Mouse (Mus musculus): ENCODE measurements around the gene Accs. TPM values are rescaled to one million over a fixed set of nuclear protein-coding genes. Genes with fewer than 3 reads are reported as not detected.

The Accs gene
- total and polyA plus RNA-seq, 2 experiments from 2014 or later = 5.1 to 15.2 TPM

DNA sequence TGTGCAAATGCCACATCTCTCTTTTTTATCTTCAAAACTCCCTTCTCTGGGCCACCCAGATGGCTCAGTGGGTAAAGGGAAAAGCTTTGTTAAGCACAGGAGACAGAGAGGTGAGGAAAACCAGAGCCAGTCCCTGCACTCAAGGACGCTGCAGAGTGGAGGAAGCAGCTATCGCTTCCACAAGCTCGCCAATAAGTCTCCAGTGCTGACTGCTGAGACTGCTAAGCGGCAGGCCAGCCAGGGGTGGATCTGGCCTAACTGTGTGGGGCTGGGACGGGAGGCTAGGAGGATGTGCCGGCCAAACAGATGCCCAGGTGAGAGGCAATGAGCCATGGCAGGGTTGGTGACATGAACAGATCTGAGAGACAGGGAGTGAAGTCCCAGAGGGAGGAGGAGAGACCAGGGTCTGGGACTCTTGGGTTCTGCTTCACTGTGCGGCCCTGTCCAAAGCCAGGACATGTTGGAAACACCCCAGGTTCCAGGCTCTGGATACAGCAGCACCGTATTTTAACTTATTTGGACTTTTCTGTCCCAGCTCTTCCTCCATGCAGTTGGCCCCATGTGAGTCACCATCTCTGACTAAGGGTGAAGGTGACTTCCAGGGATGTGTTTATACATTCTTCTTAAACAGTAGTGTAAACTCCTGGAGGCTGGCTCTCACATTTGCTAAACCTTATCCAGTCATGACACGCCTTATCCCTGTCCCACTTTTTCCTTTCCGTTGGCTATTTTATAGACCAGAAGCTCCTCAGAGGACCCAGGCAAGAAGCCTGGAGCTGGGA, 36.5 kb upstream of the Accs start:
- no peaks in the 10 kb centered on the region for H3K36me3 ChIP-seq (ENCODE audit: insufficient read depth)
- WGBS = 75% methylated on average over 10 of the region's 10 CpGs
- no peak for TF ChIP-seq CTCF (IDR thresholded peaks at IDR 0.05; ENCODE audit: low read depth)
- no peak for DNase-seq
- no peaks in the 10 kb centered on the region for H3K9me3 ChIP-seq (ENCODE audit: low read length)
- H3K4me3 ChIP-seq (ENCODE audit: low read depth, low read length) = no peak overlapping the region
- no peak overlapping the region for H3K27ac ChIP-seq (ENCODE audit: low read depth, low read length)
- H3K4me2 ChIP-seq (ENCODE audit: low read depth) = no peak overlapping the region
- H3K4me1 ChIP-seq (ENCODE audit: insufficient read depth) = peaks cover 2% of the 10 kb centered on the region; the same call in 1 of the 2 replicates
- no peak for ATAC-seq
- no peak overlapping the region for H3K9ac ChIP-seq
- H3K27me3 ChIP-seq (ENCODE audit: insufficient read depth, low read length) = no peaks in the 10 kb centered on the region

DNA sequence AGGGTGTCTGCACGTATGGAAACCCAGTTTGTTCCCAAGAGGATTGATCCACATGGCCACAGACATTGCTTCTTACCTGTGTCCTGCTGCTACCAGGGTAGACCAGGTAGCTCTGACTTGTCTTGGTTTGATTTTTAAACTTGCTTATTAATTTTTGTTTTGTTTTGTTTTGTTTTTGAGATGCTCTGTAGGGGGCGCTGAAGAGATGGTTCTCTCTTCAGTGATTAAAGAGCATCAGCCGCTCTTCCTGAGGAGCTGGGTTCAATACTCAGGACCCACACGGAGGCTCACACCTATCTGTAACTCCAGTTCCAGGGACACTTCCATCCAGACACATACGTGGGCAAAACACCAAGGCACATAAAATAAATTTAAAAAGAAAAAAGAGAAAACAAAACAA, 33.3 kb upstream of the Accs start:
- no peak overlapping the region for H3K4me2 ChIP-seq (ENCODE audit: low read depth)
- WGBS = 52% methylated on average over 5 of the region's 5 CpGs
- ATAC-seq = no peak
- no peak for DNase-seq
- H3K4me3 ChIP-seq (ENCODE audit: low read depth, low read length) = no peak overlapping the region
- no peaks in the 10 kb centered on the region for H3K9me3 ChIP-seq (ENCODE audit: low read length)
- H3K36me3 ChIP-seq (ENCODE audit: insufficient read depth) = no peaks in the 10 kb centered on the region
- H3K9ac ChIP-seq = no peak overlapping the region
- TF ChIP-seq CTCF (IDR thresholded peaks at IDR 0.05; ENCODE audit: low read depth) = peak; percentile 17; the same call in 1 of the 2 replicates
- no peak overlapping the region for H3K27ac ChIP-seq (ENCODE audit: low read depth, low read length)
- no peaks in the 10 kb centered on the region for H3K4me1 ChIP-seq (ENCODE audit: insufficient read depth)
- no peaks in the 10 kb centered on the region for H3K27me3 ChIP-seq (ENCODE audit: insufficient read depth, low read length)

DNA sequence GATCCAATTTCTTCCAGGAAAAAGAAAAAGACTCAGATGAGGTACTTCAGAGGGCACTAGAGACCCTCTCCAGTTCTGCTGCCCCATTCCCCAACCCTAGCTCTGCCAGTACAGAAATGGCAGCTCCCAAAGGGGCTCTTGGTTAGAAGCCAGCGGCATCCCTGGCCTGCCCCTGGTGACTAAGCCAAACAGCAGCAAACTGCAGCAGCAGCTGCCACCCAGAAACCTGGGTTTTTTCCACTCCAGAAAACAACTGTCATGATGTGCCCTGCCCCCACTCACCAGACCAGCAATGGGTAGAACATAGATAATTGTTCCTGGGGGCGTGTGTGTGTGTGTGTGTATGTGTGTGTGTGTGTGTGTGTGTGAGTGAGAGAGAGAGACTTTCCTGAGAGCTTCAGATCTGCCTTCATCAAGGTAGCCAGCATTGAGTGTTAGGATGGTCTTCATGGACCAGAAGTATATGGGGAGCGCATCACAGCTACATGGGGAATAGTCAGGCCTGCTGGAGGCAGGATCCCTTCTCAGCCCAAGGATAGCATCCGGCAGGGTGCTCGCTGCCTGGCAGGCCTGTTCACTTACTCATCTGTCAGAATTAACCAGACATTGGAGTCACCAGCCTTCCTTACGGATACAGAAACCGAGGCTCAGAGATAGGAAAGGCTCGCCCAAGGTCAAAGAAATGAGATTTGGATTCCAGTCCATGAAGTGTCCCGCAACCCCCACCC, 32.1 kb upstream of the Accs start:
- no peak overlapping the region for H3K9ac ChIP-seq
- no peak overlapping the region for H3K4me2 ChIP-seq (ENCODE audit: low read depth)
- no peak overlapping the region for H3K27ac ChIP-seq (ENCODE audit: low read depth, low read length)
- no peak for TF ChIP-seq CTCF (IDR thresholded peaks at IDR 0.05; ENCODE audit: low read depth)
- 92% methylated on average over 9 of the region's 9 CpGs for WGBS
- H3K9me3 ChIP-seq (ENCODE audit: low read length) = no peaks in the 10 kb centered on the region
- H3K36me3 ChIP-seq (ENCODE audit: insufficient read depth) = no peaks in the 10 kb centered on the region
- no peak for ATAC-seq
- no peaks in the 10 kb centered on the region for H3K4me1 ChIP-seq (ENCODE audit: insufficient read depth)
- no peaks in the 10 kb centered on the region for H3K27me3 ChIP-seq (ENCODE audit: insufficient read depth, low read length)
- H3K4me3 ChIP-seq (ENCODE audit: low read depth, low read length) = no peak overlapping the region
- DNase-seq = no peak

DNA sequence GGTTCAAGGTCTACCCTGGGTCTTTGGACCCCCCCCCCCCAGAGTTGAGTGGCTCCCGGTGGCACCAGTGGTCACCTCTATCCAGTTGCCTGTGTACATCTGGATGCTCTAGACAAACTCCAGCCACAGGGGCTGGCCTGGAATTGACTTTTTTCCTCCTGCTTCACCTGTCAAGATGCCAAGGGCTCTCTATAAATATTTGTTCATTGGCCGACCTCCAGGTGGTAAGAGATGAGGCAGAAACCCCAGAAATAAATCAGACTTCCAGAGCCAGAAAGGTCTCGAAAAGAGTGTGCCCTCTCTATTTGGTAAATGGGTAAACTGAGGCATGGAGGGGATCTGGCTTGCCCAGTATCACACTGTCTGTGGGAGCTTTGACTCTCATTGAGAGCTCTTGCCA, 31.2 kb upstream of the Accs start:
- no peak for TF ChIP-seq CTCF (IDR thresholded peaks at IDR 0.05; ENCODE audit: low read depth)
- ATAC-seq = no peak
- DNase-seq = no peak

DNA sequence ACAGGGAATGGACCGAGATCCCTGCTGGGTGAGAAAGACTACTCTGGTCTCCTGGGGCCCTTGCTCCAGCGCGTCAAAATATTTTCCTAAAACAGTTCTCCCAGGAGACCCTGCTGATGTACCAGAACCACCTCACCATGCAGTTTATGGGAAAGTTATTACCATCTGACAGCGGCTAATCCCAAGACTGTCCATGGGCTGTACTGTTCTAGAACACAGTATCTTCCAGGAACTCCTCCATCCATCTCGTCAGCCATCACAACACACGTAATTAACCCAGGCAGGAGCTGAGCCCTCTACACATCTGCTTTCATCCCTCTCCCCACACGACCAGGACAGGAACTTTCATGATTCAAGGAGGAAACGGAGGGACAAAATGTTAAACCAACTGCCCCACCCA, 30.7 kb upstream of the Accs start:
- ATAC-seq (no peak), DNase-seq (no peak)
- Histone ChIP-seq H3K4me2 (ENCODE audit: low read depth) (no peak overlapping the region), H3K27ac (ENCODE audit: low read depth, low read length) (no peak overlapping the region), H3K9me3 (ENCODE audit: low read length) (no peaks in the 10 kb centered on the region), H3K9ac (no peak overlapping the region), H3K27me3 (ENCODE audit: insufficient read depth, low read length) (no peaks in the 10 kb centered on the region), H3K4me3 (ENCODE audit: low read depth, low read length) (no peak overlapping the region), H3K4me1 (ENCODE audit: insufficient read depth) (no peaks in the 10 kb centered on the region), H3K36me3 (ENCODE audit: insufficient read depth) (no peaks in the 10 kb centered on the region)
- 75% methylated on average over 8 of the region's 8 CpGs for WGBS
- no peak for TF ChIP-seq CTCF (IDR thresholded peaks at IDR 0.05; ENCODE audit: low read depth)

More for the DNA sequence above, 31.2 kb upstream of the Accs start:
- no peaks in the 10 kb centered on the region for H3K36me3 ChIP-seq (ENCODE audit: insufficient read depth)
- H3K9me3 ChIP-seq (ENCODE audit: low read length) = no peaks in the 10 kb centered on the region
- no peak overlapping the region for H3K9ac ChIP-seq
- H3K4me3 ChIP-seq (ENCODE audit: low read depth, low read length) = no peak overlapping the region
- no peaks in the 10 kb centered on the region for H3K4me1 ChIP-seq (ENCODE audit: insufficient read depth)
- 88% methylated on average over 3 of the region's 3 CpGs for WGBS
- H3K27ac ChIP-seq (ENCODE audit: low read depth, low read length) = no peak overlapping the region
- H3K27me3 ChIP-seq (ENCODE audit: insufficient read depth, low read length) = no peaks in the 10 kb centered on the region
- H3K4me2 ChIP-seq (ENCODE audit: low read depth) = no peak overlapping the region

DNA sequence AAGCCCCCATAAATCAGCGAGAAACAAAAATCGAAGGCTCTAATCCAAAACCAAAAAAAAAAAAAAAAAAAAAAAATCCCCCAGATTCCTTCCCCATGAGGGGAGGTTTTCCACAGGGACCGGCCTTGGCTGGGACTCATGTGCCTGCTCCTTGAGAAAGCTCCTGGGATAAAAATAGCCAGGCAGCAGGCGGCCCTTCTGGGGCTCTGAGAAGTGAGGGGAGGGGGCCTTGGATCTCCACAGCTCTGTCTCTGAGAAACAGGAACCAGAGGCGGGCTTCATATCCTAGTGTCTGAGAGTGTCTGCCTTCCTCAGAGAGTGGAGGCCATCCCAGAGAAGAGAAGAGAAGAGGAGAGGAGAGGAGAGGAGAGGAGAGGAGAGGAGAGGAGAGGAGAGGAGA, 27.3 kb upstream of the Accs start:
- Histone ChIP-seq H3K4me1 (ENCODE audit: insufficient read depth) (0 out of 2 replicates have a peak, but pooled peaks cover 5% of the 10 kb centered on the region), H3K27me3 (ENCODE audit: insufficient read depth, low read length) (no peaks in the 10 kb centered on the region), H3K9ac (no peak overlapping the region), H3K36me3 (ENCODE audit: insufficient read depth) (no peaks in the 10 kb centered on the region), H3K4me3 (ENCODE audit: low read depth, low read length) (no peak overlapping the region), H3K4me2 (ENCODE audit: low read depth) (no peak overlapping the region), H3K27ac (ENCODE audit: low read depth, low read length) (peak overlapping the region; percentile 45; the same call in 1 of the 2 replicates), H3K9me3 (ENCODE audit: low read length) (no peaks in the 10 kb centered on the region)
- ATAC-seq = peak; percentile 80
- 54% methylated on average over 5 of the region's 5 CpGs for WGBS
- peak; percentile 66 for DNase-seq
- TF ChIP-seq CTCF (IDR thresholded peaks at IDR 0.05; ENCODE audit: low read depth) = no peak

DNA sequence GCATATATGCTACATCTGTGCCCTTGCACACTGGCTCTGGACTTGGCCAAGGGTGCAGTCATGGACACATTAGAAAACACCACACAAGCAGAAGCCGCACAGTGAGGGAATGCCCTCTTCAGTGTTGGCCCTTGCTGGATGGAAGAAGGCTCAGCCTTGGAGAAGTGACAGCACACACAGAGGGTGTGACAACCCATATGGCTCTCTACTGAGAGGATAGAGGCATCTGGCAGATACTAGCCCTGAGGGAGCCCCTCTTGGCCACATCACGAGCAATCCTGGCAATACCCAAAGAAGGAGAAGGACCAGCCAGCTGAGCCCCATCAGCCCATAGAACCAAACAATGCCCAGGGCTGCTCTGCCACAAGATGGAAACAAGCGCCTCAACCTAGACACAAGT, 24.9 kb upstream of the Accs start:
- no peaks in the 10 kb centered on the region for H3K27me3 ChIP-seq (ENCODE audit: insufficient read depth, low read length)
- 0 out of 2 replicates have a peak, but pooled peaks cover 5% of the 10 kb centered on the region for H3K4me1 ChIP-seq (ENCODE audit: insufficient read depth)
- H3K9ac ChIP-seq = no peak overlapping the region
- 76% methylated on average over 3 of the region's 3 CpGs for WGBS
- H3K4me2 ChIP-seq (ENCODE audit: low read depth) = no peak overlapping the region
- H3K27ac ChIP-seq (ENCODE audit: low read depth, low read length) = no peak overlapping the region
- ATAC-seq (no peak), DNase-seq (no peak)
- H3K9me3 ChIP-seq (ENCODE audit: low read length) = no peaks in the 10 kb centered on the region
- no peaks in the 10 kb centered on the region for H3K36me3 ChIP-seq (ENCODE audit: insufficient read depth)
- no peak for TF ChIP-seq CTCF (IDR thresholded peaks at IDR 0.05; ENCODE audit: low read depth)
- no peak overlapping the region for H3K4me3 ChIP-seq (ENCODE audit: low read depth, low read length)

Measured in forebrain, postnatal 0 days (tissue).